12 mouse cellular contexts compared by ENCODE assay signal in genomic region chr8:46875615-46876293, GRCm38 (mm10).
DNase-seq lines count a peak whose midpoint lies in the region; ATAC-seq and TF ChIP-seq lines count a peak whose summit lies in the region.
"Had no signal": no experiment of that assay in that cellular context is flagged by ENCODE, and none has a peak within 500 bp of the region (broad histone marks: within the 10 kb centered on the region; RNA-seq: fewer than 3 reads in every experiment).

No protein-coding gene starts in this region.

- TF ChIP-seq EP300 in liver, postnatal 0 days (IDR thresholded peaks at IDR 0.05; ENCODE audit: low read depth) = peak; percentile 93
- peak; percentile 91 for TF ChIP-seq EP300 in stomach, postnatal 0 days (optimal IDR thresholded peaks at IDR 0.05)

- 29% methylated on average over 2 of the region's 2 CpGs for WGBS in heart, embryonic 11.5 days (ENCODE audit: insufficient replicate concordance)
- 10% methylated on average over 2 of the region's 2 CpGs for whole genome bisulfite sequencing in liver, postnatal 0 days (ENCODE audit: insufficient replicate concordance)
- 11% methylated on average over 2 of the region's 2 CpGs for WGBS in stomach, postnatal 0 days
- 50% methylated on average over 2 of the region's 2 CpGs for WGBS in forebrain, embryonic 14.5 days

- H3K27me3 ChIP-seq in heart, embryonic 11.5 days (ENCODE audit: control insufficient read depth, insufficient read depth, low read length) = no peaks in the 10 kb centered on the region
- no peaks in the 10 kb centered on the region for H3K27me3 ChIP-seq in liver, postnatal 0 days (ENCODE audit: insufficient read depth, low read length)
- H3K27me3 ChIP-seq in stomach, postnatal 0 days (ENCODE audit: control insufficient read depth, insufficient read depth, low read length) = no peaks in the 10 kb centered on the region
- H3K27me3 ChIP-seq in forebrain, embryonic 14.5 days (replicated peaks; ENCODE audit: control insufficient read depth, insufficient read depth, low read length) = no peaks in the 10 kb centered on the region

- DNase-seq in heart, adult 18-20 months = peak; percentile 79 to 87
- DNase-seq in urinary bladder, postnatal 14 days (ENCODE audit: low spot score) = peak; percentile 48
- DNase-seq in urinary bladder, adult 2 months (ENCODE audit: low spot score) = no peak
- peak; percentile 46 for DNase-seq in liver, postnatal 0 days
- DNase-seq in stomach, postnatal 0 days (ENCODE audit: low spot score) = no peak
- DNase-seq in left cerebral cortex, postnatal 36 days (ENCODE audit: low spot score in 2 of 2) = no peak
- no peak for DNase-seq in forebrain, embryonic 14.5 days (ENCODE audit: low spot score)
- DNase-seq: cerebellum, adult 9-10 months; thymus, postnatal 36 days had no signal

- TF ChIP-seq CTCF in liver, postnatal 0 days (IDR thresholded peaks at IDR 0.05; ENCODE audit: low read depth) = no peak
- no peak for TF ChIP-seq CTCF in stomach, postnatal 0 days (IDR thresholded peaks at IDR 0.05; ENCODE audit: low read depth)

- no peak overlapping the region for H3K4me3 ChIP-seq in heart, embryonic 11.5 days (ENCODE audit: low read depth, low read length)
- H3K4me3 ChIP-seq in liver, postnatal 0 days (ENCODE audit: low read depth, low read length) = no peak overlapping the region
- no peak overlapping the region for H3K4me3 ChIP-seq in stomach, postnatal 0 days (ENCODE audit: low read depth, low read length)
- H3K4me3 ChIP-seq in forebrain, embryonic 14.5 days (ENCODE audit: low read depth, low read length) = no peak overlapping the region

- ATAC-seq in heart, embryonic 11.5 days (replicated peaks; ENCODE audit: insufficient number of reproducible peaks, low FRiP score, low TSS enrichment) = no peak
- peak; percentile 97 for ATAC-seq in liver, postnatal 0 days
- peak; percentile 86 for ATAC-seq in stomach, postnatal 0 days (ENCODE audit: low FRiP score, low TSS enrichment)
- ATAC-seq in forebrain, embryonic 14.5 days = no peak
- ATAC-seq: CD4-positive, CD25-positive, alpha-beta regulatory T cell, adult 4 months; hindbrain, embryonic 16.5 days had no signal

- no peaks in the 10 kb centered on the region for H3K4me1 ChIP-seq in heart, embryonic 11.5 days (ENCODE audit: control insufficient read depth, insufficient read depth, low read length)
- H3K4me1 ChIP-seq in liver, postnatal 0 days (ENCODE audit: insufficient read depth) = peaks cover 9% of the 10 kb centered on the region
- no peaks in the 10 kb centered on the region for H3K4me1 ChIP-seq in stomach, postnatal 0 days (replicated peaks; ENCODE audit: control insufficient read depth, insufficient read depth)
- H3K4me1 ChIP-seq in forebrain, embryonic 14.5 days (ENCODE audit: control insufficient read depth, insufficient read depth, low read length) = no peaks in the 10 kb centered on the region

- H3K9me3 ChIP-seq in heart, embryonic 11.5 days (replicated peaks; ENCODE audit: control insufficient read depth, low read length) = no peaks in the 10 kb centered on the region
- no peaks in the 10 kb centered on the region for H3K9me3 ChIP-seq in liver, postnatal 0 days (ENCODE audit: low read length)
- no peaks in the 10 kb centered on the region for H3K9me3 ChIP-seq in stomach, postnatal 0 days (ENCODE audit: control insufficient read depth, low read length)
- no peaks in the 10 kb centered on the region for H3K9me3 ChIP-seq in forebrain, embryonic 14.5 days (replicated peaks; ENCODE audit: control insufficient read depth, low read length)

- H3K27ac ChIP-seq in heart, embryonic 11.5 days (ENCODE audit: low read depth, low read length) = no peak overlapping the region
- H3K27ac ChIP-seq in liver, postnatal 0 days (ENCODE audit: low read depth) = peak overlapping the region; percentile 46
- H3K27ac ChIP-seq in stomach, postnatal 0 days (replicated peaks) = peak overlapping the region; percentile 45; the same call in 1 of the 2 replicates
- no peak overlapping the region for H3K27ac ChIP-seq in forebrain, embryonic 14.5 days (ENCODE audit: low read depth, low read length)

- no peak overlapping the region for H3K4me2 ChIP-seq in heart, embryonic 11.5 days
- no peak overlapping the region for H3K4me2 ChIP-seq in liver, postnatal 0 days (ENCODE audit: low read depth, low read length)
- no peak overlapping the region for H3K4me2 ChIP-seq in stomach, postnatal 0 days (replicated peaks; ENCODE audit: low read depth)
- H3K4me2 ChIP-seq in forebrain, embryonic 14.5 days (ENCODE audit: low read length) = no peak overlapping the region

- H3K9ac ChIP-seq in heart, embryonic 11.5 days (ENCODE audit: low read depth, low read length) = no peak overlapping the region
- no peak overlapping the region for H3K9ac ChIP-seq in liver, postnatal 0 days (replicated peaks)
- H3K9ac ChIP-seq in stomach, postnatal 0 days (ENCODE audit: low read length) = no peak overlapping the region
- no peak overlapping the region for H3K9ac ChIP-seq in forebrain, embryonic 14.5 days (ENCODE audit: low read length)

- intact Hi-C loops in left cerebral cortex, postnatal 36 days (cut with DNase I) = no loop called here

- no peaks in the 10 kb centered on the region for H3K36me3 ChIP-seq in heart, embryonic 11.5 days (ENCODE audit: control insufficient read depth, insufficient read depth, low read length)
- no peaks in the 10 kb centered on the region for H3K36me3 ChIP-seq in liver, postnatal 0 days (replicated peaks; ENCODE audit: insufficient read depth, low read length)
- no peaks in the 10 kb centered on the region for H3K36me3 ChIP-seq in stomach, postnatal 0 days (ENCODE audit: control insufficient read depth, insufficient read depth, low read length)
- H3K36me3 ChIP-seq in forebrain, embryonic 14.5 days (ENCODE audit: control insufficient read depth, insufficient read depth, low read length) = no peaks in the 10 kb centered on the region

Comparison
In these comparisons a context has a peak if more than half of its experiments do, and no peak if none do; other contexts are left out.
1. DNase-seq: peak in heart, adult 18-20 months (2 of 2), urinary bladder, postnatal 14 days (single experiment) and liver, postnatal 0 days (single experiment); none in urinary bladder, adult 2 months (single experiment), stomach, postnatal 0 days (single experiment), left cerebral cortex, postnatal 36 days (0 of 2) and forebrain, embryonic 14.5 days (single experiment).
2. ATAC-seq: peak in liver, postnatal 0 days (single experiment) and stomach, postnatal 0 days (single experiment); none in heart, embryonic 11.5 days (single experiment) and forebrain, embryonic 14.5 days (single experiment).
3. H3K27ac ChIP-seq: peak in liver, postnatal 0 days (single experiment) and stomach, postnatal 0 days (single experiment); none in heart, embryonic 11.5 days (single experiment) and forebrain, embryonic 14.5 days (single experiment).